Mouse (Mus musculus) E14TG2a.4 (cell line): ENCODE data around the gene Vmn1r196.

Source experiments
- H3K27me3 ChIP-seq: 2 replicates; pipeline ENCODE4 v1.6.1; 2014; ENCODE audit warnings: low read length, control low read depth; ENCODE audit not compliant: insufficient read depth
- H3K36me3 ChIP-seq: 2 replicates; pipeline ENCODE4 v1.6.1; 2014; ENCODE audit warnings: low read length, control low read depth; ENCODE audit not compliant: insufficient read depth
- H3K4me1 ChIP-seq: replicated peaks from 2 replicates; pipeline ENCODE4 v1.6.1; 2014; ENCODE audit warnings: low read depth, low read length, control low read depth
- H3K4me3 ChIP-seq: replicated peaks from 2 replicates; pipeline ENCODE4 v1.5.1; 2014; ENCODE audit warnings: mild to moderate bottlenecking, low read length
- H3K9me3 ChIP-seq: 2 replicates; pipeline ENCODE4 v1.6.1; 2014; ENCODE audit warnings: low read length, control low read depth
- CTCF ChIP-seq: conservative IDR thresholded peaks from 2 replicates; pipeline ENCODE4 v1.5.1; 2014; ENCODE audit warnings: low read length
- NANOG ChIP-seq: IDR thresholded peaks from 2 replicates; pipeline ENCODE4 v1.6.1; 2014; ENCODE audit warnings: borderline replicate concordance, low read length, mixed read lengths
- POU5F1 ChIP-seq: IDR thresholded peaks from 2 replicates; pipeline ENCODE4 v1.6.1; 2014; ENCODE audit warnings: low read length, borderline replicate concordance

The Vmn1r196 gene

DNA sequence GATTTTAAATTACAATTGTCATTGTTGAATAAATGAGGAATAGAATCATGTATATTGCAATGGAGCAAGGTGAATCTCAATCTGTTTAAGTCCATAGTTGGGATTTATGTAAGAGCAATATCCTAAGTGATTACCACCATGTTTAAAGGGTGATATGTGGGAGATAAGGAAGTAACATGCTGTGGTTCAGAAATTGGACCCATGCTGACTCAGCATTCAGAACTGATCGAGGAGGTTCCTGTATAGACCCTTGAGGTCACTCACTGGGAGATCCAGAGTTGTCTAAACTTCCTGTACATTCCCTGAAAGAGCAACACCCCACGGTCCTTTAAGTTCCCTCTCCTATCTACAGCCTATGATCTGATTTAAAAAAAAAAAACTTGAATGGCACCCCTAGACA, 43.5 kb downstream of the Vmn1r196 start:
- TF ChIP-seq POU5F1 (no peak), NANOG (no peak), CTCF (no peak)

DNA sequence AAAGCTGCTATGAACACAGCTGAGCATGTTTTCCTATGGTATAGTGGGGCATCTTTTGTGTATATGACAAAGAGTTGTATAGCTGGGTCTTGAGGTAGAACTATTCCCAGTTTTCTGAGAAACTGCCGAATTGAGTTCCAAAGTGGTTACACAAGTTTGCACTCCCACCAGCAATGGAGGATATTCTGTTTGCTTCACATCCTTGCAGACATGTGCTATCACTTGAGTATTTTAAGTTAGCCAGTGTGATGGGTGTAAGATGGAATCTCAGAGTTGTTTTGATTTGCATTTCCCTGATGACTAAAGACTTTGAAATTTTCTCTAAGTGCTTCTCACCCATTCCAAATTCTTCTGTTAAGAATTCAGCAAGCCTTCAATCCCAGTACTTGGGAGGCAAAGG, 45.8 kb downstream of the Vmn1r196 start:
- H3K4me3 ChIP-seq = no peak overlapping the region
- H3K4me1 ChIP-seq = no peaks in the 10 kb centered on the region
- no peaks in the 10 kb centered on the region; the same call in 1 of the 2 replicates for H3K9me3 ChIP-seq
- H3K36me3 ChIP-seq = no peaks in the 10 kb centered on the region
- no peaks in the 10 kb centered on the region for H3K27me3 ChIP-seq
- TF ChIP-seq NANOG (no peak), CTCF (no peak), POU5F1 (no peak)

More for the DNA sequence above, 43.5 kb downstream of the Vmn1r196 start:
- no peak overlapping the region for H3K4me3 ChIP-seq
- H3K4me1 ChIP-seq = no peaks in the 10 kb centered on the region
- H3K9me3 ChIP-seq = no peaks in the 10 kb centered on the region; the same call in 1 of the 2 replicates
- H3K36me3 ChIP-seq = no peaks in the 10 kb centered on the region
- H3K27me3 ChIP-seq = no peaks in the 10 kb centered on the region
